Mouse (Mus musculus): ENCODE results near the gene A730009L09Rik.

A730009L09Rik gene

DNA sequence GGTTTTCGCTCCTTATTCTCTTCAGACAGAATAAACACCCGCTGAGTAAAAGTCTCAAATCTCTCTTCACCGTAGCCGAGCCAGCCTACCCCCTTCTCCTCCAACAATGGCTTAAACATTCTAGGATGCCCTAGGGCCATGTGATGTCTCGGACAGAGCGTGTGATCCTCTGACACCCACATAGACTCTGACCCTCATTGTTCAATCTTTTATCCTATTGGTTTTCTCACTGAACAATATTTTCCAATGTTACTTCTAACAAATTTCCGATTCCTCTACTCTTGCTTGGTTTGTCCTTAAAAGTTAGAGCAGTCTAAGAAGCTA is 45.3 kb downstream of the A730009L09Rik start:
- no peak for DNase-seq
